Mouse (Mus musculus) gastrocnemius, adult 2 months (tissue): ENCODE results near the gene Dbndd2. TPM values are rescaled to one million over a fixed set of nuclear protein-coding genes. Genes with fewer than 3 reads are reported as not detected.

Experiments
- DNase-seq: peaks from one replicate; pipeline ENCODE4 v3.0.0; 2022
- H3K27ac ChIP-seq: fragments of 200-600 bp; 2 replicates; pipeline ENCODE4 v1.8.1; 2022; ENCODE audit warnings: mild to moderate bottlenecking
- H3K4me3 ChIP-seq: fragments of 200-600 bp; 2 replicates; pipeline ENCODE4 v1.8.1; 2022; ENCODE audit warnings: mild to moderate bottlenecking, moderate library complexity
- CTCF ChIP-seq: fragments of 200-600 bp; IDR thresholded peaks from 2 replicates; pipeline ENCODE4 v1.8.1; 2022; ENCODE audit warnings: antibody characterized with exemption, mild to moderate bottlenecking, moderate library complexity
- intact Hi-C: fragments of 180-260 bp; cut with DNase I; formaldehyde crosslinking; loops from one replicate; pipeline ENCODE4 v1.15.1; 2025
- total RNA-seq, 2 experiments: library from RNA; stranded (reverse); gene quantifications; 2 replicates each; pipeline ENCODE4 v1.2.3; 2021

The Dbndd2 gene
- total RNA-seq, 2 experiments from 2014 or later = 12.9 to 25.5 TPM

DNA sequence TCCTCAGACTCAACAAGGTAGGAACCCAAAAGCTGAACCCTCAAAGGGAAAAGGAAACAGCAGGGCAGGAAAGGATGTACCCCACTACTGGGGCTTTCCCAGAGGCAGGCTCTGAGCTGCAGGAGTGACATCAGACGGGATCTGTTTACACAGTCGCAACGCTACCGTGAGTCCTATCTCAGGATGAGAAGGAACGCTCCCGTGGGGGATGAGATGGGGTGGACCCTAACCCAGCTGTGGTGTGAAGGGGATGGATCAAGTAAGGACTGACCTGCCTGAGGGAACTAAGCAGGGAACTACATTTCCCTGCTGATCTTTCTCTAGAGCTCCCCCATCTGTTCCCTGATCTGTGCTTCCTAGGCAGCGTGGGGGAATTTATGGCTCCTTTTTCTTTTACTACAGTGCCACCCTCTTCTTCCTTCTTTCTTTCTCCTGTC is 29.0 kb upstream of the Dbndd2 start, which contains the start of gene Sys1:
Gene Sys1, plus strand, starts transcription at position 101 of the 437 bp plus-strand sequence.
- H3K27ac ChIP-seq = peak within 1 kb of the TSS; percentile 85
- H3K4me3 ChIP-seq = peak within 1 kb of the TSS; percentile 48
- TF ChIP-seq CTCF = peak; percentile 53
- DNase-seq = peak; percentile 33
- intact Hi-C loops = loop anchor here (1.0 kb wide), 1 partner anchor 40 kb away; no protein-coding TSS in a partner anchor

- intact Hi-C loops = loop anchor here (1.0 kb wide), 1 partner anchor 41 kb away; no protein-coding TSS in a partner anchor
- Histone ChIP-seq H3K4me3 (no peak overlapping the region), H3K27ac (no peak overlapping the region)
- DNase-seq = no peak
- no peak for TF ChIP-seq CTCF
Measured at GRCm38 (mm10) chr2:164457942-164458341, 28.0 kb upstream of the Dbndd2 start.

DNA sequence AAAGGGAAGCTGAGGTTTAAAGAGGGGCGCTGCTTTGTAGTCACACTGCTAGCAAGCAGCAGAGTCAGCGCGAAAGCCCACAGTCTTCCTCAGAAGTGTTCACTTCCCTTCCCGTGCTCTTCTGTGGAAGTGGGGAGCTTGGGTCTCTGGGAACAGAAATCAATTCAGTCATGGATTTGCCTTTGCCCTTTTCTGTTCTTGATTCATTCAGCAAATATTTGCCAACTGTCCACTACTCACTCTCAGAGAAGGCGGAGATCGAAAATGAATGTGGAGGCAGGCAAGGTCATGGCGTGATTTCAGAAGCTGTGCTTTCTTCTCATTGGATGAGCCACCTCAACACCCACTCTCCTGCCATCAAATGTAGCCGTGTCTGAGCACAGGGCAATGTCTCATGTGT is 27.4 kb upstream of the Dbndd2 start:
- DNase-seq = no peak
- H3K4me3 ChIP-seq = no peak overlapping the region
- no peak for TF ChIP-seq CTCF
- no peak overlapping the region for H3K27ac ChIP-seq
- intact Hi-C loops = no loop called here

DNA sequence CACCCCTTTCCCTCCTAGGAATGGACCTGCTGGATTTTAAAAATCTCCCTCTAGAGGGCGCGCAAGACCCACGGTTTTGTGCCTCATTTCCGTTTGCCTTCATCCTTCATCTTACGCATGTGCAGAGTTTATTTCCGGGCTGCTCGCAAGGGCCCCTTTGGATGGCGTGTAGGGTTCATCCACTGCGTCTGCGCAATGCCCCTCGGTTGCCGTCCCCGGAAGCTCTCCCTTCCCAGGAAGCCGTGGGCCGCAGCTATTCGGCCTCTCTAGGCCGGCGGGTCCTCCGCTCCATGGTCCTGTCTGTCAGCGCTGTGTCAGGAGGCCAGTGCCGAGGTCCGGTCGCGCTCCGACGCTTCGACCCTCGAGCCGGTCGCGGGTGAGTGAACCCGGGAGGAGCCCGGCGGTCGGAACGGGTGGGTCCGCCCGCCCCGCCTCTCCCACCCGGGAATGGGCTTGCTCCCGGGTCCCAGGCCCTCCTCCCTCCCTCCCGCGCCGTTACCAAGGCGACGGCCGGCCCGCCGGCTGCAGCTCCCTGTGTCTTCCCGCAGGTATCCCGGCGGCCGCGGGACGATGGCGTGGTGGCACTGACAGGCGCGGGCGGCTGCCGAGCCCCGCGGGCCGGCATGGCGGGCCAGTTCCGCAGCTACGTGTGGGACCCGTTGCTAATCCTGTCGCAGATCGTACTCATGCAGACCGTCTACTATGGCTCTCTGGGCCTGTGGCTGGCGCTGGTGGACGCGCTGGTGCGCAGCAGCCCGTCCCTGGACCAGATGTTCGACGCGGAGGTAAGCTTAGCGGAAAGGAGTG is 25.0 kb upstream of the Dbndd2 start, which contains the start of gene Gm20458:
Gene Gm20458, plus strand, starts transcription at position 223 of the 807 bp plus-strand sequence.
- intact Hi-C loops = loop anchor here (5.0 kb wide), 1 partner anchor 36 kb away; the partner anchor contains the start of gene Pigt
- Histone ChIP-seq H3K27ac (peak within 1 kb of the TSS; percentile 96), H3K4me3 (peak within 1 kb of the TSS; percentile 79)
- TF ChIP-seq CTCF = peak; percentile 84
- peak; percentile 97 for DNase-seq

- Histone ChIP-seq H3K4me3 (no peak overlapping the region), H3K27ac (no peak overlapping the region)
- DNase-seq = no peak
- intact Hi-C loops = no loop called here
- TF ChIP-seq CTCF = no peak
Measured at GRCm38 (mm10) chr2:164465161-164465560, 20.7 kb upstream of the Dbndd2 start.

DNA sequence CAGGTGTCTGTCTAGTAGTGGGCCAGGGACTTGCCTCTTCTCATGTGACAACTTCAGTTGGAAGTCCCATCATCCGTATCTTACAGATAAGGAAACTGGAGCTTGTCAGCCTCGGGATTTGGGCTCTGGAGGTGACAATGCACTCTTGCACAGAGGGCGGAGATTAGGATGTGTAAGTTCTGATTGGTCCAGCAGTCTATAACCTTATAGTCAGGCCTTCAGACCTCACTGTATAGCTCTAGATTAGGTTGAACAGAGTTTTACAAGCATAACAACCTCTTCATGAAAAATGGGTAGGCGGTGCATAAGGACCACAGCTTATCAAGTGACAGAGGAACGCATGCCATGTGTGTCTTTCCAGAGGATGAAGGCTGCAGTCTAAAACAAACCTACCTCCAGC is 19.1 kb upstream of the Dbndd2 start:
- DNase-seq = no peak
- no peak for TF ChIP-seq CTCF
- intact Hi-C loops = no loop called here
- Histone ChIP-seq H3K27ac (no peak overlapping the region), H3K4me3 (no peak overlapping the region)

DNA sequence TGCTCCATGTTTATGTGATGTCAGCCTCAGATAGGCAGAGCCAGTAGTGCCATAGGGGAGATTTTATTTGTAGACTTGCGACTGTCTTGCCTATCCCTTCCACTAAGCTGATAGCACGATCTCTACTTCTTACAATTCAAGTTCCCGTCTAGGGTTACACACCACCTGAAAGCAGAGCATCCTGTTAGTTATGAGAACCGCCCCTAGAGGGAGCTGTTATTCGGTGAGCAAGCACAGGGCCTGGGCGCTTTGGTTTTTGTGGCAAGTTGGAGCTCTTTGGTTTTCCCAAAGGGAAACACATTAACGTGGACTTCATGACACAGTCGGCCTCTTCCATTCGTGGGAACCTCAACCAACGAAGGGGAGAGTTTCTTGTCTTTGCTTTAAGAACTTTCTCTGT is 15.7 kb upstream of the Dbndd2 start:
- peak; percentile 62 for DNase-seq
- intact Hi-C loops = loop anchor here (2.0 kb wide), 1 partner anchor 47 kb away; no protein-coding TSS in a partner anchor
- H3K4me3 ChIP-seq = no peak overlapping the region
- no peak overlapping the region for H3K27ac ChIP-seq
- peak; percentile 85 for TF ChIP-seq CTCF

GRCm38 (mm10) chr2:164473624-164474023 is 12.3 kb upstream of the Dbndd2 start, which contains the start of gene Trp53tg5:
Gene Trp53tg5 (minus strand): TSS chr2:164473724.
- H3K27ac ChIP-seq = no peak within 1 kb of the TSS
- intact Hi-C loops = no loop called here
- DNase-seq = no peak
- TF ChIP-seq CTCF = no peak
- H3K4me3 ChIP-seq = no peak within 1 kb of the TSS

GRCm38 (mm10) chr2:164486258-164487114 is 580 bp downstream of the Dbndd2 start:
- no peak for TF ChIP-seq CTCF
- peak; percentile 90 for DNase-seq
- Histone ChIP-seq H3K4me3 (peak overlapping the region; percentile 91), H3K27ac (peak overlapping the region; percentile 96)
- intact Hi-C loops = no loop called here

GRCm38 (mm10) chr2:164487115-164487527 is 1.2 kb downstream of the Dbndd2 start:
- intact Hi-C loops = no loop called here
- Histone ChIP-seq H3K4me3 (peak overlapping the region; percentile 91), H3K27ac (peak overlapping the region; percentile 96)
- no peak for TF ChIP-seq CTCF
- DNase-seq = no peak

DNA sequence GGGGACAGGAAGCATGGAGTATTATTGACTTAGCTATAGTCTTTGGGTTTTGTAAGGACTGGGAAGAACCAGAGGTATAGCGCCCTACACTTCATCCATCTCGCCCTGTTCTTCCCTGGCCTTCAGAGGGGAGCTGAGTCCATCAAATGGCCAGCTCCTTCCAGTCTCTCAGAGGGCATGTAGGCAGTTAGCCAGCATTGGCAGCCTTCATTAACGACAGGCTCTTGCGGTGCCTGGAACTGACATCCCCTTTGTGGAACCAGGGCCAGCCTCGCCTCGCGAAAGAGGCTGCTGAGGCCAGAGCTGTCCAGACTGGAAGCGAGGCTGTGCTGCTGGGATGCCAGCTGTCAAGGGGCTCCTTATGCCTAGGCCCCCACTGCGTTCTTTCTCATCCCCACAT is 1.9 kb downstream of the Dbndd2 start:
- intact Hi-C loops = no loop called here
- peak overlapping the region; percentile 96 for H3K27ac ChIP-seq
- H3K4me3 ChIP-seq = peak overlapping the region; percentile 91
- no peak for TF ChIP-seq CTCF
- DNase-seq = no peak

DNA sequence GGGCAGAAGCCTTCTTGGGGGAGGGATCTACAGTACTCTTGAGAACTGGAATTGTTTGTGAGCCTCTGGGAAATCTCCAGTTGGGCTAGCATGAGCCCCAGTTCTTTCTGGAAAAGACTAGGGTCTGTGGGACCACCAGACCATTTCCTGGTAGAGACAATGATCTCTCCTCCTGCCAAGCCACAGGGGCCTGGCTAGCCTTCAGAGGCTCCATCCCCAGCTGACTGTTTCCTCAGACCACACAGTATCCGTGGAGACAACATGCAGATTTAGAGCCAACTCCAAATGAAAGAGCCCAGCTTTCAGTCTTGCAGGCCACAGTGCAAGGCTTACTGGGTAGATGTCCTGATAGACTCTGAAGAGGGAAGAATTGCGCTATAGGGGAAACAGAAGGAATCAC is 8.2 kb downstream of the Dbndd2 start:
- intact Hi-C loops = no loop called here
- no peak for TF ChIP-seq CTCF
- DNase-seq = no peak
- no peak overlapping the region for H3K27ac ChIP-seq
- H3K4me3 ChIP-seq = no peak overlapping the region
